Mouse (Mus musculus) CH12.LX (cell line): ENCODE results near the gene Rps16. TPM values are rescaled to one million over a fixed set of nuclear protein-coding genes. Genes with fewer than 3 reads are reported as not detected.

Experiments
- DNase-seq: peaks from one replicate; pipeline ENCODE4 v3.0.0-alpha.2; 2013; ENCODE audit errors: extremely low read depth
- H3K27ac ChIP-seq: 2 replicates; pipeline ENCODE4 v1.5.1; 2012; ENCODE audit warnings: low read depth, mild to moderate bottlenecking, control low read depth, moderate library complexity; ENCODE audit not compliant: insufficient read depth
- H3K27me3 ChIP-seq: replicated peaks from 2 replicates; pipeline ENCODE3; 2012; ENCODE audit warnings: inconsistent platforms
- H3K36me3 ChIP-seq, 2 experiments: replicated peaks in 1 of 2; 2 replicates each; pipeline versions ENCODE3 to v1.6.1; 2012; ENCODE audit warnings: inconsistent platforms in 1 of 2, low read length in 1 of 2, mild to moderate bottlenecking in 1 of 2, mixed read lengths in 1 of 2, moderate library complexity in 1 of 2; ENCODE audit not compliant: control insufficient read depth in 1 of 2, insufficient read depth in 1 of 2
- H3K4me1 ChIP-seq, 2 experiments: 2 replicates each; pipeline ENCODE4 v1.6.1; 2012; ENCODE audit warnings: inconsistent platforms in 1 of 2, moderate library complexity in 1 of 2; ENCODE audit not compliant: insufficient read depth in 2 of 2, control insufficient read depth in 1 of 2
- H3K4me2 ChIP-seq: 2 replicates; pipeline ENCODE4 v1.6.1; 2012; ENCODE audit warnings: low read depth, mild to moderate bottlenecking, control low read depth; ENCODE audit not compliant: poor library complexity, insufficient read depth, severe bottlenecking
- H3K4me3 ChIP-seq, 3 experiments: fragments of 150-350 bp in 1 of 3; sonication (generic) in 1 of 3; replicated peaks in 1 of 3; 2 replicates each; pipeline versions ENCODE3 to v1.5.1; 2011 to 2012; ENCODE audit warnings: low read depth in 2 of 3, low read length in 2 of 3, mild to moderate bottlenecking in 2 of 3, moderate library complexity in 2 of 3, control low read depth in 1 of 3, improper control_type of control experiment in 1 of 3, inconsistent platforms in 1 of 3, mixed read lengths in 1 of 3; ENCODE audit not compliant: poor library complexity in 1 of 3
- H3K79me2 ChIP-seq: replicated peaks from 2 replicates; pipeline ENCODE4 v1.6.1; 2012; ENCODE audit warnings: mild to moderate bottlenecking, moderate library complexity; ENCODE audit not compliant: control insufficient read depth, poor library complexity, insufficient read depth, severe bottlenecking; ENCODE audit errors: extremely low read depth
- H3K9ac ChIP-seq: 2 replicates; pipeline ENCODE4 v1.6.1; 2012; ENCODE audit warnings: low read depth, mild to moderate bottlenecking, control low read depth, moderate library complexity; ENCODE audit not compliant: insufficient read depth
- H3K9me3 ChIP-seq: replicated peaks from 2 replicates; pipeline ENCODE3; 2012; ENCODE audit warnings: low read length, inconsistent platforms, mixed read lengths
- BHLHE40 ChIP-seq: IDR thresholded peaks from 2 replicates; pipeline ENCODE4 v1.6.1; 2011; ENCODE audit warnings: mild to moderate bottlenecking, low read depth, low read length, improper control_type of control experiment
- CHD1 ChIP-seq: IDR thresholded peaks from 2 replicates; pipeline ENCODE4 v1.6.1; 2012; ENCODE audit warnings: low read depth, low read length, improper control_type of control experiment, inconsistent platforms
- CHD2 ChIP-seq: IDR thresholded peaks from 2 replicates; pipeline ENCODE4 v1.6.1; 2011; ENCODE audit warnings: low read length, improper control_type of control experiment
- CTCF ChIP-seq, 2 experiments: IDR thresholded peaks in 1 of 2; conservative IDR thresholded peaks in 1 of 2; 2 replicates each; pipeline ENCODE4 v1.5.1; 2011 to 2012; ENCODE audit warnings: low read depth in 2 of 2, low read length in 2 of 2, improper control_type of control experiment in 1 of 2, inconsistent platforms in 1 of 2, mild to moderate bottlenecking in 1 of 2, moderate library complexity in 1 of 2
- E2F4 ChIP-seq: IDR thresholded peaks from 2 replicates; pipeline ENCODE4 v1.6.1; 2011; ENCODE audit warnings: low read depth, low read length, improper control_type of control experiment; ENCODE audit not compliant: insufficient replicate concordance
- ELF1 ChIP-seq: IDR thresholded peaks from 2 replicates; pipeline ENCODE4 v1.6.1; 2014; ENCODE audit warnings: low read depth, mild to moderate bottlenecking, inconsistent platforms, low read length, improper control_type of control experiment
- EP300 ChIP-seq: IDR thresholded peaks from 2 replicates; pipeline ENCODE4 v1.6.1; 2011; ENCODE audit warnings: low read length, improper control_type of control experiment
- ETS1 ChIP-seq: conservative IDR thresholded peaks from 2 replicates; pipeline ENCODE4 v1.6.1; 2012; ENCODE audit warnings: low read depth, mild to moderate bottlenecking, inconsistent platforms, low read length, improper control_type of control experiment, moderate library complexity
- GABPA ChIP-seq: IDR thresholded peaks from 2 replicates; pipeline ENCODE4 v1.6.1; 2012; ENCODE audit warnings: low read depth, low read length, improper control_type of control experiment, inconsistent platforms; ENCODE audit not compliant: insufficient replicate concordance
- HCFC1 ChIP-seq: IDR thresholded peaks from 2 replicates; pipeline ENCODE4 v1.6.1; 2012; ENCODE audit warnings: low read depth, mild to moderate bottlenecking, inconsistent platforms, low read length, improper control_type of control experiment
- IRF4 ChIP-seq: IDR thresholded peaks from 2 replicates; pipeline ENCODE4 v1.6.1; 2014; ENCODE audit warnings: low read depth, mild to moderate bottlenecking, inconsistent platforms, low read length, improper control_type of control experiment
- JUN ChIP-seq: IDR thresholded peaks from 2 replicates; pipeline ENCODE4 v1.6.1; 2011; ENCODE audit warnings: low read depth, mild to moderate bottlenecking, low read length, improper control_type of control experiment, moderate library complexity; ENCODE audit not compliant: insufficient read depth
- JUND ChIP-seq: conservative IDR thresholded peaks from 2 replicates; pipeline ENCODE4 v1.6.1; 2011; ENCODE audit warnings: low read depth, low read length, improper control_type of control experiment
- KAT2A ChIP-seq: IDR thresholded peaks from 2 replicates; pipeline ENCODE4 v1.6.1; 2012; ENCODE audit warnings: low read length, improper control_type of control experiment, inconsistent platforms; ENCODE audit not compliant: insufficient replicate concordance
- MAFK ChIP-seq: IDR thresholded peaks from 2 replicates; pipeline ENCODE4 v1.6.1; 2011; ENCODE audit warnings: low read length, improper control_type of control experiment; ENCODE audit not compliant: insufficient replicate concordance
- MAX ChIP-seq: IDR thresholded peaks from 2 replicates; pipeline ENCODE4 v1.6.1; 2011; ENCODE audit warnings: low read length, improper control_type of control experiment
- MAZ ChIP-seq: IDR thresholded peaks from 2 replicates; pipeline ENCODE4 v1.6.1; 2012; ENCODE audit warnings: low read depth, mild to moderate bottlenecking, inconsistent platforms, low read length, improper control_type of control experiment, moderate library complexity
- MEF2A ChIP-seq: IDR thresholded peaks from 2 replicates; pipeline ENCODE4 v1.6.1; 2014; ENCODE audit warnings: low read depth, mild to moderate bottlenecking, inconsistent platforms, low read length, improper control_type of control experiment, borderline replicate concordance
- MXI1 ChIP-seq: IDR thresholded peaks from 2 replicates; pipeline ENCODE4 v1.6.1; 2011; ENCODE audit warnings: mild to moderate bottlenecking, low read depth, low read length, improper control_type of control experiment
- MYC ChIP-seq: IDR thresholded peaks from 2 replicates; pipeline ENCODE4 v1.6.1; 2011; ENCODE audit warnings: low read depth, mild to moderate bottlenecking, improper control_type of control experiment, low read length
- NELFE ChIP-seq: IDR thresholded peaks from 2 replicates; pipeline ENCODE4 v1.6.1; 2011; ENCODE audit warnings: low read depth, low read length, improper control_type of control experiment
- NRF1 ChIP-seq: IDR thresholded peaks from 2 replicates; pipeline ENCODE4 v1.6.1; 2014; ENCODE audit warnings: low read depth, mild to moderate bottlenecking, inconsistent platforms, low read length, improper control_type of control experiment, moderate library complexity
- PAX5 ChIP-seq: IDR thresholded peaks from 2 replicates; pipeline ENCODE4 v1.6.1; 2012; ENCODE audit warnings: low read length, inconsistent platforms, mixed read lengths
- POLR2A ChIP-seq: IDR thresholded peaks from 2 replicates; pipeline ENCODE4 v1.6.1; 2011; ENCODE audit warnings: low read depth, mild to moderate bottlenecking, improper control_type of control experiment, low read length
- POLR2AphosphoS2 ChIP-seq: IDR thresholded peaks from 2 replicates; pipeline ENCODE4 v1.6.1; 2011; ENCODE audit warnings: low read depth, low read length, improper control_type of control experiment
- RAD21 ChIP-seq: IDR thresholded peaks from 2 replicates; pipeline ENCODE4 v1.6.1; 2011; ENCODE audit warnings: low read depth, mild to moderate bottlenecking, low read length, improper control_type of control experiment, moderate library complexity
- RCOR1 ChIP-seq: conservative IDR thresholded peaks from 2 replicates; pipeline ENCODE4 v1.6.1; 2012; ENCODE audit warnings: low read depth, mild to moderate bottlenecking, inconsistent platforms, low read length, improper control_type of control experiment
- SIN3A ChIP-seq: IDR thresholded peaks from 2 replicates; pipeline ENCODE4 v1.6.1; 2012; ENCODE audit warnings: low read length, improper control_type of control experiment, inconsistent platforms
- SMC3 ChIP-seq: IDR thresholded peaks from 2 replicates; pipeline ENCODE4 v1.6.1; 2011; ENCODE audit warnings: low read depth, low read length, improper control_type of control experiment
- TBP ChIP-seq: conservative IDR thresholded peaks from 2 replicates; pipeline ENCODE4 v1.6.1; 2011; ENCODE audit warnings: low read depth, low read length, improper control_type of control experiment
- TCF12 ChIP-seq: IDR thresholded peaks from 2 replicates; pipeline ENCODE4 v1.6.1; 2014; ENCODE audit warnings: low read depth, mild to moderate bottlenecking, inconsistent platforms, low read length, improper control_type of control experiment
- UBTF ChIP-seq: IDR thresholded peaks from 2 replicates; pipeline ENCODE4 v1.6.1; 2012; ENCODE audit warnings: low read depth, mild to moderate bottlenecking, inconsistent platforms, low read length, improper control_type of control experiment, moderate library complexity
- USF1 ChIP-seq: IDR thresholded peaks from 2 replicates; pipeline ENCODE4 v1.6.1; 2014; ENCODE audit warnings: low read depth, mild to moderate bottlenecking, inconsistent platforms, low read length, improper control_type of control experiment
- USF2 ChIP-seq: conservative IDR thresholded peaks from 2 replicates; pipeline ENCODE4 v1.6.1; 2011; ENCODE audit warnings: low read depth, low read length, improper control_type of control experiment
- ZC3H11A ChIP-seq: IDR thresholded peaks from 2 replicates; pipeline ENCODE4 v1.6.1; 2012; ENCODE audit warnings: low read depth, mild to moderate bottlenecking, inconsistent platforms, low read length, improper control_type of control experiment
- ZKSCAN1 ChIP-seq: IDR thresholded peaks from 2 replicates; pipeline ENCODE4 v1.6.1; 2012; ENCODE audit warnings: low read depth, inconsistent platforms, low read length, improper control_type of control experiment, borderline replicate concordance
- ZMIZ1 ChIP-seq: IDR thresholded peaks from 2 replicates; pipeline ENCODE4 v1.6.1; 2012; ENCODE audit warnings: low read depth, mild to moderate bottlenecking, inconsistent platforms, low read length, improper control_type of control experiment
- ZNF384 ChIP-seq: IDR thresholded peaks from 2 replicates; pipeline ENCODE4 v1.6.1; 2012; ENCODE audit warnings: low read depth, low read length, improper control_type of control experiment, inconsistent platforms
- dilution Hi-C: fragments of 300-500 bp; cut with MboI; formaldehyde crosslinking; loops from 2 replicates; pipeline ENCODE4 v1.14.3; 2020; ENCODE audit warnings: low sequenced_read_pairs; ENCODE audit not compliant: extremely low pct_unique_long_range_greater_than_20kb, extremely low pct_ligation_motif_present
- in situ Hi-C: fragments of 300-500 bp; cut with MboI; formaldehyde crosslinking; loops from 3 replicates; pipeline ENCODE4 v1.14.3; 2019; ENCODE audit warnings: low sequenced_read_pairs, low pct_ligation_motif_present, low pct_unique_long_range_greater_than_20kb, mixed read lengths
- polyA plus RNA-seq: library from polyadenylated mRNA; unstranded; fragments of >175 nt; gene quantifications from 2 replicates; pipeline ENCODE4 v1.2.1, GENCODE M21; 2012; ENCODE audit warnings: low read depth; ENCODE audit not compliant: insufficient read length
- total RNA-seq, 2 experiments: library from RNA; depleted of rRNA; stranded (reverse); fragments of 300-350 nt in 1 of 2; fragments of >200 nt in 1 of 2; gene quantifications; 2 replicates each; pipeline ENCODE4 v1.2.3; 2012 to 2014

Rps16 gene
- total and polyA plus RNA-seq, 3 experiments = 66.7 to 2,040 (median 1,254) TPM

GRCm38 (mm10) chr7:28382981-28383396, 32.5 kb downstream of the Rps16 start:
- peak overlapping the region; percentile 85; the same call in 1 of the 2 replicates for H3K4me2 ChIP-seq
- in situ Hi-C loops = no loop called here
- dilution Hi-C loops = no loop called here
- peak overlapping the region; percentile 97 for H3K27ac ChIP-seq
- H3K9ac ChIP-seq = no peak overlapping the region
- peaks cover 5 to 23% of the 10 kb centered on the region in 2 experiments for H3K36me3 ChIP-seq
- TF ChIP-seq MYC (no peak), ZC3H11A (no peak), ZKSCAN1 (no peak), NELFE (0 out of 2 replicates have a peak, but pooled peaks have one; percentile 29), SIN3A (no peak), MAZ (no peak), TBP (no peak), POLR2A (no peak; the same call in 1 of the 2 replicates), CTCF (conservative IDR thresholded peaks at IDR 0.05 in 1 of 2, IDR thresholded peaks at IDR 0.05 in 1 of 2; ENCODE audit: low read depth in 2 of 2, low read length in 2 of 2) (no peak), TCF12 (peak; percentile 30; the same call in 1 of the 2 replicates), POLR2AphosphoS2 (no peak), ZMIZ1 (no peak), JUN (no peak), MAFK (0 out of 2 replicates have a peak, but pooled peaks have one; percentile 5), USF1 (peak; percentile 47), KAT2A (no peak), JUND (no peak), RAD21 (no peak), MAX (peak; percentile 51), E2F4 (0 out of 2 replicates have a peak, but pooled peaks have one; percentile 17), UBTF (no peak), PAX5 (no peak), ELF1 (no peak), CHD1 (no peak; the same call in 1 of the 2 replicates), IRF4 (no peak), GABPA (no peak), CHD2 (no peak), ZNF384 (no peak), SMC3 (no peak), MXI1 (no peak), EP300 (no peak; the same call in 1 of the 2 replicates), BHLHE40 (no peak), ETS1 (no peak), USF2 (peak; percentile 64), RCOR1 (no peak), NRF1 (no peak), HCFC1 (0 out of 2 replicates have a peak, but pooled peaks have one; percentile 5), MEF2A (no peak)
- H3K9me3 ChIP-seq = no peaks in the 10 kb centered on the region
- DNase-seq = no peak
- peak overlapping the region in 1 of 3 experiments; percentile 13 for H3K4me3 ChIP-seq
- peaks cover 35 to 74% of the 10 kb centered on the region in 2 experiments for H3K4me1 ChIP-seq
- peaks cover 10% of the 10 kb centered on the region for H3K79me2 ChIP-seq
- no peaks in the 10 kb centered on the region for H3K27me3 ChIP-seq
